Mouse (Mus musculus) hindbrain, postnatal 0 days (tissue): ENCODE results near the gene Vpreb2. TPM values are rescaled to one million over a fixed set of nuclear protein-coding genes. Genes with fewer than 3 reads are reported as not detected.
A peak's percentile ranks its signal among the peaks of the same experiment; 100 is the strongest.
"Not testable (repeated sequence)": the region's sequence is repeated elsewhere in the genome, so short reads cannot be mapped to it uniquely, and the experiment has no call there.

ENCODE experiments used
- ATAC-seq: fragments of 200-750 bp; cut with Nextera tagmentation; 2 replicates; pipeline ENCODE4 v1.8.0; 2017; ENCODE audit warnings: mild to moderate bottlenecking, moderate TSS enrichment, moderate library complexity
- DNase-seq: peaks from one replicate; pipeline ENCODE4 v3.0.0-alpha.2; 2015; ENCODE audit warnings: low spot score
- H3K27ac ChIP-seq: fragments of 300-500 bp; sonication (generic); 2 replicates; pipeline ENCODE4 v1.5.1; 2014; ENCODE audit warnings: mild to moderate bottlenecking
- H3K27me3 ChIP-seq: fragments of 300-500 bp; sonication (generic); 2 replicates; pipeline ENCODE4 v1.6.1; 2014; ENCODE audit warnings: low read length, mixed read lengths; ENCODE audit not compliant: insufficient read depth
- H3K36me3 ChIP-seq: fragments of 300-500 bp; sonication (generic); 2 replicates; pipeline ENCODE4 v1.6.1; 2014; ENCODE audit warnings: low read length, mixed read lengths; ENCODE audit not compliant: insufficient read depth
- H3K4me1 ChIP-seq: fragments of 300-500 bp; sonication (generic); 2 replicates; pipeline ENCODE4 v1.6.1; 2014; ENCODE audit warnings: antibody characterized with exemption, low read length, mixed read lengths; ENCODE audit not compliant: insufficient read depth
- H3K4me2 ChIP-seq: fragments of 300-500 bp; sonication (generic); 2 replicates; pipeline ENCODE4 v1.6.1; 2014; ENCODE audit warnings: low read depth, mild to moderate bottlenecking, low read length, moderate library complexity, mixed read lengths
- H3K4me3 ChIP-seq: fragments of 300-500 bp; sonication (generic); 2 replicates; pipeline ENCODE4 v1.5.1; 2014; ENCODE audit warnings: low read length
- H3K9ac ChIP-seq: fragments of 300-500 bp; sonication (generic); replicated peaks from 2 replicates; pipeline ENCODE4 v1.6.1; 2014; ENCODE audit warnings: mild to moderate bottlenecking, low read length, moderate library complexity, mixed read lengths
- H3K9me3 ChIP-seq: fragments of 300-500 bp; sonication (generic); 2 replicates; pipeline ENCODE4 v1.6.1; 2016; ENCODE audit warnings: low read length, mixed read lengths
- CTCF ChIP-seq: IDR thresholded peaks from 2 replicates; pipeline ENCODE4 v1.5.1; 2016; ENCODE audit warnings: antibody characterized with exemption, control low read depth, low read depth
- WGBS: fragments of 180-500 bp; shearing (Covaris S2); extraction: QIAGEN DNeasy Blood & Tissue Kit; methylation state at CpG from one replicate; pipeline ENCODE4 v1.1.7; 2014; 5-methylcytosine and 5-hydroxymethylcytosine counted together
- polyA plus RNA-seq: library from polyadenylated mRNA; unstranded; fragments of >200 nt; fragmentation: Nextera tagmentation; extraction: Ambion mirVana; gene quantifications from 2 replicates; pipeline ENCODE4 v1.2.1, GENCODE M21; 2015
- total RNA-seq: library from RNA; depleted of rRNA; stranded (reverse); fragments of >200 nt; gene quantifications from 2 replicates; pipeline ENCODE4 v1.2.3, GENCODE M21; 2014

Gene Vpreb2
- total and polyA plus RNA-seq, 2 experiments from 2014 or later = not detected

DNA sequence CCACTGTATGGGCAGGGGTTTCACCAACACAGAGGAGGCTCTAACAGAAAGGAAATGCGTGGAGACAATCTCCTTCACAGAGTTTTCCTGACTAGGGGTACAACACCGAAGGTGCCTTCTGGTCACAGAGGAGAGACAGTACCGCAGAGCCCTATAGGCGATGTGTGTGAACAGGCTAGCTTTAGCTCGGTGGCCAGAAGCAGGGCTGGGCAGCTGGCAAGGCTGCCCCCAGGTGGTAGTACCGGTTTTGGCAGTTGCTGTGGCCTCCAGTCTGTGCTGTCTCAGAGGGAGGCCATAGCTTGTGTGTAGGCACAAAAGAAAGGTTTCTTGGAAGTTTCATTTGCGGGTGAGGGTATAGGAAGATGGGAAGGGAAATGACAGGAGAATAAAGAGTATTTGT, 41.4 kb upstream of the Vpreb2 start:
- H3K4me1 ChIP-seq = no peaks in the 10 kb centered on the region
- 6% methylated on average over 7 of the region's 7 CpGs for WGBS
- H3K9me3 ChIP-seq = no peaks in the 10 kb centered on the region
- H3K9ac ChIP-seq = no peak overlapping the region
- H3K4me3 ChIP-seq = no peak overlapping the region
- H3K4me2 ChIP-seq = 0 out of 2 replicates have a peak overlapping the region, but pooled peaks have one; percentile 11
- H3K27me3 ChIP-seq = 0 out of 2 replicates have a peak, but pooled peaks cover 4% of the 10 kb centered on the region
- H3K27ac ChIP-seq = no peak overlapping the region
- no peaks in the 10 kb centered on the region for H3K36me3 ChIP-seq
- peak; percentile 73 for TF ChIP-seq CTCF
- ATAC-seq (peak; percentile 86), DNase-seq (peak; percentile 72)

GRCm38 (mm10) chr16:17939255-17939751, 40.9 kb upstream of the Vpreb2 start:
- no peak overlapping the region for H3K9ac ChIP-seq
- no peaks in the 10 kb centered on the region for H3K36me3 ChIP-seq
- H3K4me1 ChIP-seq = no peaks in the 10 kb centered on the region
- no peak; the same call in 1 of the 2 replicates for ATAC-seq
- H3K4me2 ChIP-seq = 0 out of 2 replicates have a peak overlapping the region, but pooled peaks have one; percentile 11
- 0 out of 2 replicates have a peak, but pooled peaks cover 4% of the 10 kb centered on the region for H3K27me3 ChIP-seq
- no peak for DNase-seq
- 31% methylated on average over 9 of the region's 9 CpGs for WGBS
- H3K4me3 ChIP-seq = no peak overlapping the region
- no peak for TF ChIP-seq CTCF
- no peaks in the 10 kb centered on the region for H3K9me3 ChIP-seq
- H3K27ac ChIP-seq = no peak overlapping the region

GRCm38 (mm10) chr16:17943466-17943865, 36.8 kb upstream of the Vpreb2 start:
- no peak overlapping the region for H3K27ac ChIP-seq
- 70% methylated on average over 8 of the region's 8 CpGs for WGBS
- no peak overlapping the region for H3K4me3 ChIP-seq
- H3K9ac ChIP-seq = no peak overlapping the region
- no peaks in the 10 kb centered on the region for H3K27me3 ChIP-seq
- H3K36me3 ChIP-seq = no peaks in the 10 kb centered on the region
- TF ChIP-seq CTCF = no peak
- no peaks in the 10 kb centered on the region for H3K4me1 ChIP-seq
- H3K9me3 ChIP-seq = no peaks in the 10 kb centered on the region
- ATAC-seq (no peak), DNase-seq (no peak)
- H3K4me2 ChIP-seq = no peak overlapping the region

- Histone ChIP-seq H3K4me3 (no peak overlapping the region), H3K27me3 (no peaks in the 10 kb centered on the region), H3K4me1 (no peaks in the 10 kb centered on the region), H3K4me2 (no peak overlapping the region), H3K36me3 (no peaks in the 10 kb centered on the region), H3K9me3 (no peaks in the 10 kb centered on the region), H3K9ac (no peak overlapping the region), H3K27ac (no peak overlapping the region)
- DNase-seq (no peak), ATAC-seq (no peak)
- WGBS = 57% methylated on average over 7 of the region's 7 CpGs
- TF ChIP-seq CTCF = no peak
Measured at GRCm38 (mm10) chr16:17945081-17945831, 35.0 kb upstream of the Vpreb2 start.

- 15% methylated on average over 2 of the region's 2 CpGs for WGBS
- DNase-seq (peak; percentile 19), ATAC-seq (peak; percentile 76)
- Histone ChIP-seq H3K27ac (no peak overlapping the region), H3K9me3 (no peaks in the 10 kb centered on the region), H3K4me1 (no peaks in the 10 kb centered on the region), H3K9ac (no peak overlapping the region), H3K4me3 (no peak overlapping the region), H3K27me3 (no peaks in the 10 kb centered on the region), H3K36me3 (no peaks in the 10 kb centered on the region), H3K4me2 (no peak overlapping the region)
- no peak for TF ChIP-seq CTCF
Measured at GRCm38 (mm10) chr16:17949421-17949877, 30.8 kb upstream of the Vpreb2 start.

GRCm38 (mm10) chr16:17950068-17950467, 30.2 kb upstream of the Vpreb2 start:
- Histone ChIP-seq H3K27me3 (no peaks in the 10 kb centered on the region), H3K9me3 (no peaks in the 10 kb centered on the region), H3K9ac (no peak overlapping the region), H3K4me2 (no peak overlapping the region), H3K4me1 (no peaks in the 10 kb centered on the region), H3K4me3 (no peak overlapping the region), H3K27ac (no peak overlapping the region), H3K36me3 (no peaks in the 10 kb centered on the region)
- peak; percentile 17 for DNase-seq
- 30% methylated on average over 4 of the region's 4 CpGs for whole genome bisulfite sequencing
- no peak for TF ChIP-seq CTCF
- ATAC-seq = peak; percentile 82

DNA sequence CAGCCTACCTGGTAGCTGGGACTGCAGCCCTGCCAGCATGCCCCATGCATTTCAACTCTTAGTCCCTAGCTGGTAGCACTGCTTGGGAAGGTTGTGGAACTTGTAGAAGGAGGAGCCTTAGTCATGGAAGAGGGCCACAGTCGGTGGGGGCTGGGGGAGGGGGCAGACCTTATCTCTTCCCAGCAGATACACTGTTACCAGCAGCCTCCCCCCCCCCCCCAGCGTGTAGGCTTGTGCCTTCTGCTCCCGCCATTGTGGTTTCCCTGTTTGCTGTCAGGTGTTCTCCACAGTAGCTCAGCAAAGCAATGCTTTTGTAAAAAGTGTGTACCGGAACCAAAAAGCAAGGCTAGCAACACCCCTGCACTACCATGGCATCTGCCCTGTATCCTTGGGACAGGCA, 28.6 kb upstream of the Vpreb2 start:
- H3K27ac ChIP-seq = no peak overlapping the region
- H3K9ac ChIP-seq = no peak overlapping the region
- no peak for DNase-seq
- no peaks in the 10 kb centered on the region for H3K4me1 ChIP-seq
- no peak overlapping the region for H3K4me3 ChIP-seq
- 93% methylated on average over 4 of the region's 4 CpGs for WGBS
- no peaks in the 10 kb centered on the region for H3K36me3 ChIP-seq
- no peak overlapping the region for H3K4me2 ChIP-seq
- ATAC-seq = no peak
- no peaks in the 10 kb centered on the region for H3K27me3 ChIP-seq
- no peaks in the 10 kb centered on the region for H3K9me3 ChIP-seq
- TF ChIP-seq CTCF = no peak

DNA sequence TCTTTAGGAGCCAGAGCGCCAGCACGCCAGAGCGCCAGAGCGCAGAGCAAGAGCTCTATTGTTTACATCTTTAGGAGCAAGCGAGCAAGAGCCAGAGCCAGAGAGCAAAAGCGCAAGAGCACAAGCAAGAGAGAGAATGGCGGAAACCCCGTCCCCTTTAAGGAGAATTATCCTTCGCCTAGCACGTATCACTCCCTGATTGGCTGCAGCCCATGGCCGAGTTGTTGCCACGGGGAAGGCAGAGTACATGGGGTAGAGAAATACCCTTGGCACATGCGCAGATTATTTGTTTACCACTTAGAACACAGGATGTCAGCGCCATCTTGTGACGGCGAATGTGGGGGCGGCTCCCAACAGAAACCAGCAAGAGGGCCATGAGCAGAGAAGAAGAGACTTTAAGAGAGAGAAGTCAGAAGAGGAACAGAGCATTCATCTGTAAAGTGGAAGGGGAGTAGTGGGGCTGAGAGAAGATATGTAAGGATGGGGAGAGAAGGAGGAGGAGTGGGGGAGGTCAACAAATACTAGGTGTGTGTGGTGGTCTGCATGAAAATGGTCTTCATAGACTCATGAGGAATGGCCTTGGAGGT, 24.1 kb upstream of the Vpreb2 start:
- not testable (repeated sequence) for ATAC-seq, H3K4me2 ChIP-seq, H3K27ac ChIP-seq, H3K27me3 ChIP-seq, H3K4me1 ChIP-seq, H3K36me3 ChIP-seq, H3K9ac ChIP-seq, H3K4me3 ChIP-seq, H3K9me3 ChIP-seq, DNase-seq
- WGBS = 93% methylated on average over 17 of the region's 17 CpGs
